Mouse (Mus musculus) cerebellum, adult 9-10 months (tissue): ENCODE data around the gene Gm17364.
"Not testable (repeated sequence)": the region's sequence is repeated elsewhere in the genome, so short reads cannot be mapped to it uniquely, and the experiment has no call there.

Experiments
- DNase-seq: peaks from one replicate; pipeline ENCODE4 v3.0.0; 2022

The Gm17364 gene

GRCm38 (mm10) chr13:41273927-41274650 is at the start of gene Gm17364:
Gene Gm17364, minus strand, starts transcription at chr13:41273977.
- DNase-seq: no peak

- DNase-seq: no peak
Measured at GRCm38 (mm10) chr13:41321433-41321832, 47.7 kb upstream of the Gm17364 start.

- DNase-seq: no peak
Measured at GRCm38 (mm10) chr13:41320749-41321148, 47.0 kb upstream of the Gm17364 start.

- DNase-seq: peak; percentile 41
Measured at GRCm38 (mm10) chr13:41302716-41303115, 28.9 kb upstream of the Gm17364 start.

- no peak for DNase-seq
Measured at GRCm38 (mm10) chr13:41300037-41300436, 26.3 kb upstream of the Gm17364 start.

- no peak for DNase-seq
Measured at GRCm38 (mm10) chr13:41298996-41299395, 25.2 kb upstream of the Gm17364 start.

- DNase-seq: no peak
Measured at GRCm38 (mm10) chr13:41298533-41298932, 24.8 kb upstream of the Gm17364 start.

- no peak for DNase-seq
Measured at GRCm38 (mm10) chr13:41296396-41296795, 22.6 kb upstream of the Gm17364 start.

- no peak for DNase-seq
Measured at GRCm38 (mm10) chr13:41295886-41296285, 22.1 kb upstream of the Gm17364 start.

- no peak for DNase-seq
Measured at GRCm38 (mm10) chr13:41293595-41293994, 19.8 kb upstream of the Gm17364 start.

- DNase-seq: no peak
Measured at GRCm38 (mm10) chr13:41291466-41291974, 17.7 kb upstream of the Gm17364 start.

- DNase-seq: no peak
Measured at GRCm38 (mm10) chr13:41286285-41286684, 12.5 kb upstream of the Gm17364 start.

GRCm38 (mm10) chr13:41285448-41285847 is 11.7 kb upstream of the Gm17364 start:
- DNase-seq: no peak

- DNase-seq: peak; percentile 68
Measured at GRCm38 (mm10) chr13:41283256-41283655, 9.5 kb upstream of the Gm17364 start.

GRCm38 (mm10) chr13:41280696-41281095 is 6.9 kb upstream of the Gm17364 start:
- DNase-seq: no peak

- no peak for DNase-seq
Measured at GRCm38 (mm10) chr13:41267827-41268408, 5.9 kb downstream of the Gm17364 start.

- no peak for DNase-seq
Measured at GRCm38 (mm10) chr13:41263304-41264006, 10.3 kb downstream of the Gm17364 start.

GRCm38 (mm10) chr13:41261617-41262016 is 12.2 kb downstream of the Gm17364 start:
- DNase-seq: not testable (repeated sequence)

- DNase-seq: no peak
Measured at GRCm38 (mm10) chr13:41257851-41258250, 15.9 kb downstream of the Gm17364 start.

GRCm38 (mm10) chr13:41256962-41257361 is 16.8 kb downstream of the Gm17364 start:
- DNase-seq: no peak

- no peak for DNase-seq
Measured at GRCm38 (mm10) chr13:41256126-41256525, 17.7 kb downstream of the Gm17364 start.

GRCm38 (mm10) chr13:41252736-41253135 is 21.0 kb downstream of the Gm17364 start:
- DNase-seq: no peak

GRCm38 (mm10) chr13:41252141-41252540 is 21.6 kb downstream of the Gm17364 start:
- no peak for DNase-seq

- DNase-seq: no peak
Measured at GRCm38 (mm10) chr13:41251667-41252066, 22.1 kb downstream of the Gm17364 start.
